8 mouse cellular contexts compared by ENCODE assay signal in the genomic region with DNA sequence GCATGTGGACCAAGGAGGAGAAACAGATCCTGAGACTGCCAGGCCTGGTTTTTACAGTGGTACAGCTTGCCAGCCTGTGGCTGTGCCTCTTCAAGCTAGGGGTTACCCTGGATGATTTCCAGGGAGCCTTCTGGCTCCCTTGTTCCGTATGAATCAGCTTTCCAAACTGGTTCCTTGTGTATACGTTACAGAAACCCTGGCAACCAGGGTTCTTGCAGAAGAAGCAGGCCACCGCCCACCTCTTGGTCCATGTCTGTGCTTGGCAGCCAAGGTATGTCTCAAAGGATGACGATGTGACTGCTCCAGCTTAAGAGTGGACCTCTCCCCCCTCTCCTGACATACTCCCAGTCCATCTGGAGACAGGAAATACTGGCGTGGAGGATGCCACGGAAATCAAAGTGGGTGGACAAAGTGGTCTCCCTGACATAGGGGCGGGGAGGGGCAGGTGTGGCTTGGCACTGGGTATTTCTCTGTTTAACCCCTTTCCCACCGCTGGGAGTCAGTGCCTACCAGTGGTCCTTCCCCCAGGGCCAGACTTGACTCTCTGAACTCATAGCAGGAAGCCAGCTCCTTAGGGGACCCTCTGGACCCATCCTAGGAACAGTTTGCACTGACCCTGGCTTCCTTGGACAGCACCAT. TPM values are rescaled to one million over a fixed set of nuclear protein-coding genes. Genes with fewer than 3 reads are reported as not detected.
DNase-seq lines count a peak whose midpoint lies in the region; ATAC-seq lines count a peak whose summit lies in the region.

No protein-coding gene starts in this region.

- H3K27me3 ChIP-seq in forebrain, embryonic 15.5 days = no peaks in the 10 kb centered on the region
- 0 out of 2 replicates have a peak, but pooled peaks cover 4% of the 10 kb centered on the region for H3K27me3 ChIP-seq in hindbrain, embryonic 13.5 days
- no peaks in the 10 kb centered on the region for H3K27me3 ChIP-seq in stomach, embryonic 14.5 days (ENCODE audit: control insufficient read depth, insufficient read depth, low read length)

- H3K9me3 ChIP-seq in forebrain, embryonic 15.5 days = no peaks in the 10 kb centered on the region
- H3K9me3 ChIP-seq in hindbrain, embryonic 13.5 days = no peaks in the 10 kb centered on the region
- H3K9me3 ChIP-seq in stomach, embryonic 14.5 days (ENCODE audit: control insufficient read depth, low read depth, low read length) = no peaks in the 10 kb centered on the region

- H3K79me2 ChIP-seq in macrophage (ENCODE audit: inconsistent target) = no peaks in the 10 kb centered on the region

- WGBS in forebrain, embryonic 15.5 days = 11% methylated on average over 8 of the region's 8 CpGs
- 22% methylated on average over 8 of the region's 8 CpGs for WGBS in hindbrain, embryonic 13.5 days
- whole genome bisulfite sequencing in macrophage (ENCODE audit: missing documents) = 37% methylated on average over 8 of the region's 8 CpGs
- whole genome bisulfite sequencing in stomach, embryonic 14.5 days = 7% methylated on average over 8 of the region's 8 CpGs

- H3K4me2 ChIP-seq in forebrain, embryonic 15.5 days (replicated peaks) = peak overlapping the region; percentile 58
- H3K4me2 ChIP-seq in hindbrain, embryonic 13.5 days = peak overlapping the region; percentile 80
- H3K4me2 ChIP-seq in stomach, embryonic 14.5 days (replicated peaks; ENCODE audit: low read depth, low read length) = peak overlapping the region; percentile 73

- DNase-seq in adrenal gland, adult (ENCODE audit: inconsistent age in 2 of 2, low spot score in 1 of 2) = peak; percentile 75 to 91
- no peak for DNase-seq in adrenal gland, postnatal 4 days (ENCODE audit: low spot score in 2 of 2)
- peak; percentile 32 to 89 for DNase-seq in left cerebral cortex, adult 8-10 months (ENCODE audit: low spot score in 2 of 2)

- H3K4me1 ChIP-seq in brown adipose tissue, adult 24 weeks (ENCODE audit: control insufficient read depth, insufficient read depth, insufficient read length, low read length) = peaks cover 24% of the 10 kb centered on the region
- peaks cover 48% of the 10 kb centered on the region for H3K4me1 ChIP-seq in forebrain, embryonic 15.5 days
- peaks cover 59% of the 10 kb centered on the region for H3K4me1 ChIP-seq in hindbrain, embryonic 13.5 days (replicated peaks)
- peaks cover 42% of the 10 kb centered on the region for H3K4me1 ChIP-seq in stomach, embryonic 14.5 days (ENCODE audit: control insufficient read depth, insufficient read depth, low read length)

- no peaks in the 10 kb centered on the region for H3K36me3 ChIP-seq in forebrain, embryonic 15.5 days
- H3K36me3 ChIP-seq in hindbrain, embryonic 13.5 days = no peaks in the 10 kb centered on the region
- H3K36me3 ChIP-seq in macrophage (ENCODE audit: inconsistent target) = no peaks in the 10 kb centered on the region
- H3K36me3 ChIP-seq in stomach, embryonic 14.5 days (ENCODE audit: control insufficient read depth, insufficient read depth, low read length) = no peaks in the 10 kb centered on the region

- peak overlapping the region; percentile 90 for H3K27ac ChIP-seq in brown adipose tissue, adult 24 weeks (replicated peaks; ENCODE audit: low read depth, low read length)
- H3K27ac ChIP-seq in forebrain, embryonic 15.5 days (replicated peaks) = 0 out of 2 replicates have a peak overlapping the region, but pooled peaks have one; percentile 73
- peak overlapping the region; percentile 82 for H3K27ac ChIP-seq in hindbrain, embryonic 13.5 days
- no peak overlapping the region for H3K27ac ChIP-seq in macrophage
- peak overlapping the region; percentile 97 for H3K27ac ChIP-seq in stomach, embryonic 14.5 days (ENCODE audit: low read length)

- peak; percentile 5; the same call in 1 of the 2 replicates for ATAC-seq in forebrain, embryonic 15.5 days (replicated peaks)
- peak; percentile 21 for ATAC-seq in hindbrain, embryonic 13.5 days (ENCODE audit: low FRiP score)
- no peak for ATAC-seq in stomach, embryonic 14.5 days (ENCODE audit: insufficient number of reproducible peaks, insufficient read depth, low FRiP score, low read depth)

- H3K4me3 ChIP-seq in brown adipose tissue, adult 24 weeks (ENCODE audit: insufficient read depth, low read depth, low read length) = peak overlapping the region; percentile 72
- peak overlapping the region; percentile 60 for H3K4me3 ChIP-seq in forebrain, embryonic 15.5 days
- peak overlapping the region; percentile 76 for H3K4me3 ChIP-seq in hindbrain, embryonic 13.5 days
- peak overlapping the region; percentile 30 for H3K4me3 ChIP-seq in macrophage (ENCODE audit: inconsistent target)
- H3K4me3 ChIP-seq in stomach, embryonic 14.5 days (ENCODE audit: low read depth, low read length) = peak overlapping the region; percentile 68

- peak overlapping the region; percentile 57 for H3K9ac ChIP-seq in forebrain, embryonic 15.5 days (replicated peaks)
- H3K9ac ChIP-seq in hindbrain, embryonic 13.5 days = peak overlapping the region; percentile 81
- peak overlapping the region; percentile 45; the same call in 1 of the 2 replicates for H3K9ac ChIP-seq in stomach, embryonic 14.5 days (replicated peaks; ENCODE audit: low read depth, low read length)

RNA-seq across cellular contexts. Expression of a gene that starts 0.8 kb away (rescaled TPM):
- 10 to 100 TPM; 23.6 to 27.1 TPM for total RNA-seq in adrenal gland, postnatal 4 days (2021)
- polyA plus RNA-seq in brown adipose tissue, adult 24 weeks (2012; ENCODE audit: insufficient read depth, insufficient read length, missing spikeins) = 1.6 and 6.7 TPM in 2 replicates
- 4.5 and 5.4 TPM in 2 replicates for polyA plus RNA-seq in forebrain, embryonic 15.5 days (2015; fragmentation: Nextera tagmentation; extraction: Ambion mirVana)
- 4.3 and 4.6 TPM in 2 replicates for polyA plus RNA-seq in hindbrain, embryonic 13.5 days (2015; fragmentation: Nextera tagmentation; extraction: Ambion mirVana)
- 10 to 100 TPM; 18.4 to 36.8 (median 25.1) TPM for total RNA-seq in left cerebral cortex, adult 8-10 months (2022)
- 10 to 100 TPM in 2 of 26 experiments, 1 to 10 TPM in 22, under 1 TPM in 2; 0.29 to 16.5 (median 3.2) TPM for total RNA-seq in macrophage (2018; cell fraction: chromatin; rRNA removed)
- total RNA-seq in macrophage (2018; cell fraction: cytosol; rRNA removed) = 1 to 10 TPM in 11 of 26 experiments, under 1 TPM in 15; 0.14 to 2.2 (median 0.74) TPM
- 1 to 10 TPM in 22 of 26 experiments, under 1 TPM in 4; 0.34 to 5.5 (median 2.0) TPM for total RNA-seq in macrophage (2018; cell fraction: nucleus; rRNA removed)
- polyA plus RNA-seq in macrophage (2018) = 0.40 to 0.49 TPM (median 0.47 TPM) in 3 replicates
- polyA plus RNA-seq in stomach, embryonic 14.5 days (2014; fragmentation: Nextera tagmentation; extraction: Ambion mirVana) = 7.3 and 9.5 TPM in 2 replicates

RNA-seq across cellular contexts. Expression of a gene that starts 36.1 kb away (rescaled TPM):
- 10 to 100 TPM; 10.5 to 12.6 TPM for total RNA-seq in adrenal gland, postnatal 4 days (2021)
- polyA plus RNA-seq in brown adipose tissue, adult 24 weeks (2012; ENCODE audit: insufficient read depth, insufficient read length, missing spikeins) = 3.8 and 4.9 TPM in 2 replicates
- polyA plus RNA-seq in forebrain, embryonic 15.5 days (2015; fragmentation: Nextera tagmentation; extraction: Ambion mirVana) = 9.5 and 10.6 TPM in 2 replicates
- polyA plus RNA-seq in hindbrain, embryonic 13.5 days (2015; fragmentation: Nextera tagmentation; extraction: Ambion mirVana) = 9.4 and 10.6 TPM in 2 replicates
- 10 to 100 TPM; 12.5 to 15.3 (median 13.9) TPM for total RNA-seq in left cerebral cortex, adult 8-10 months (2022)
- 10 to 100 TPM in 12 of 26 experiments, 1 to 10 TPM in 13, under 1 TPM in 1; 0.66 to 16.9 (median 9.2) TPM for total RNA-seq in macrophage (2018; cell fraction: chromatin; rRNA removed)
- 1 to 10 TPM in 24 of 26 experiments, under 1 TPM in 2; 0.76 to 3.6 (median 2.5) TPM for total RNA-seq in macrophage (2018; cell fraction: cytosol; rRNA removed)
- 10 to 100 TPM in 1 of 26 experiments, 1 to 10 TPM in 25; 1.6 to 12.5 (median 5.3) TPM for total RNA-seq in macrophage (2018; cell fraction: nucleus; rRNA removed)
- polyA plus RNA-seq in macrophage (2018) = 2.7 to 4.3 TPM (median 3.1 TPM) in 3 replicates
- 8.7 and 8.8 TPM in 2 replicates for polyA plus RNA-seq in stomach, embryonic 14.5 days (2014; fragmentation: Nextera tagmentation; extraction: Ambion mirVana)

RNA-seq across cellular contexts. Expression of a gene that starts 44.5 kb away (rescaled TPM):
- 10 to 100 TPM; 56.0 to 71.0 TPM for total RNA-seq in adrenal gland, postnatal 4 days (2021)
- 7.8 and 10.9 TPM in 2 replicates for polyA plus RNA-seq in brown adipose tissue, adult 24 weeks (2012; ENCODE audit: insufficient read depth, insufficient read length, missing spikeins)
- polyA plus RNA-seq in forebrain, embryonic 15.5 days (2015; fragmentation: Nextera tagmentation; extraction: Ambion mirVana) = 260 and 267 TPM in 2 replicates
- polyA plus RNA-seq in hindbrain, embryonic 13.5 days (2015; fragmentation: Nextera tagmentation; extraction: Ambion mirVana) = 207 and 235 TPM in 2 replicates
- 10 to 100 TPM; 17.5 to 22.3 (median 21.8) TPM for total RNA-seq in left cerebral cortex, adult 8-10 months (2022)
- 10 to 100 TPM in 10 of 26 experiments, 1 to 10 TPM in 15, under 1 TPM in 1; 0.92 to 21.5 (median 8.0) TPM for total RNA-seq in macrophage (2018; cell fraction: chromatin; rRNA removed)
- 10 to 100 TPM; 10.5 to 25.3 (median 16.4) TPM for total RNA-seq in macrophage (2018; cell fraction: cytosol; rRNA removed)
- total RNA-seq in macrophage (2018; cell fraction: nucleus; rRNA removed) = 10 to 100 TPM in 13 of 26 experiments, 1 to 10 TPM in 13; 2.7 to 31.4 (median 10.4) TPM
- polyA plus RNA-seq in macrophage (2018) = 10.1 to 23.1 TPM (median 15.9 TPM) in 3 replicates
- 65.7 and 78.1 TPM in 2 replicates for polyA plus RNA-seq in stomach, embryonic 14.5 days (2014; fragmentation: Nextera tagmentation; extraction: Ambion mirVana)

RNA-seq across cellular contexts. Expression of a gene that starts 59.7 kb away (rescaled TPM):
- total RNA-seq in adrenal gland, postnatal 4 days (2021) = 100 to 1,000 TPM; 104 TPM
- 37.9 and 39.9 TPM in 2 replicates for polyA plus RNA-seq in brown adipose tissue, adult 24 weeks (2012; ENCODE audit: insufficient read depth, insufficient read length, missing spikeins)
- 167 and 177 TPM in 2 replicates for polyA plus RNA-seq in forebrain, embryonic 15.5 days (2015; fragmentation: Nextera tagmentation; extraction: Ambion mirVana)
- polyA plus RNA-seq in hindbrain, embryonic 13.5 days (2015; fragmentation: Nextera tagmentation; extraction: Ambion mirVana) = 144 and 147 TPM in 2 replicates
- 10 to 100 TPM; 48.1 to 54.9 (median 52.2) TPM for total RNA-seq in left cerebral cortex, adult 8-10 months (2022)
- total RNA-seq in macrophage (2018; cell fraction: chromatin; rRNA removed) = 100 to 1,000 TPM; 139 to 469 (median 241) TPM
- total RNA-seq in macrophage (2018; cell fraction: cytosol; rRNA removed) = 10 to 100 TPM; 21.5 to 36.4 (median 29.6) TPM
- total RNA-seq in macrophage (2018; cell fraction: nucleus; rRNA removed) = 100 to 1,000 TPM in 14 of 26 experiments, 10 to 100 TPM in 12; 63.9 to 206 (median 102) TPM
- 31.1 to 39.6 TPM (median 37.3 TPM) in 3 replicates for polyA plus RNA-seq in macrophage (2018)
- polyA plus RNA-seq in stomach, embryonic 14.5 days (2014; fragmentation: Nextera tagmentation; extraction: Ambion mirVana) = 134 and 146 TPM in 2 replicates

Comparison
In these comparisons a context has a peak if more than half of its experiments do, and no peak if none do; other contexts are left out.
1. DNase-seq: peak in adrenal gland, adult (2 of 2) and left cerebral cortex, adult 8-10 months (2 of 2); none in adrenal gland, postnatal 4 days (0 of 2).
2. Peak in every context shown above with its lines, with median percentiles within 50 percentile points of each other: H3K4me3 ChIP-seq, H3K4me2 ChIP-seq and H3K9ac ChIP-seq.